Mouse (Mus musculus) lung, embryonic 14.5 days (tissue): ENCODE results near the gene Rps6kl1. TPM values are rescaled to one million over a fixed set of nuclear protein-coding genes. Genes with fewer than 3 reads are reported as not detected.

Experiments
- ATAC-seq: fragments of 200-750 bp; cut with Nextera tagmentation; 2 replicates; pipeline ENCODE4 v1.8.0; 2017; ENCODE audit warnings: mild to moderate bottlenecking, moderate TSS enrichment, moderate library complexity; ENCODE audit not compliant: insufficient read depth
- DNase-seq: peaks from one replicate; pipeline ENCODE4 v3.0.0-alpha.2; 2015
- H3K27ac ChIP-seq: fragments of 300-500 bp; sonication (generic); 2 replicates; pipeline ENCODE4 v1.5.1; 2014; ENCODE audit warnings: low read depth, mild to moderate bottlenecking, moderate library complexity
- H3K27me3 ChIP-seq: fragments of 300-500 bp; sonication (generic); 2 replicates; pipeline ENCODE4 v1.6.1; 2014; ENCODE audit warnings: low read length, control low read depth; ENCODE audit not compliant: insufficient read depth
- H3K36me3 ChIP-seq: fragments of 300-500 bp; sonication (generic); 2 replicates; pipeline ENCODE4 v1.6.1; 2014; ENCODE audit warnings: control low read depth; ENCODE audit not compliant: insufficient read depth
- H3K4me1 ChIP-seq: fragments of 300-500 bp; sonication (generic); 2 replicates; pipeline ENCODE4 v1.6.1; 2014; ENCODE audit warnings: antibody characterized with exemption, control low read depth; ENCODE audit not compliant: insufficient read depth
- H3K4me2 ChIP-seq: fragments of 300-500 bp; sonication (generic); 2 replicates; pipeline ENCODE4 v1.6.1; 2014; ENCODE audit warnings: mild to moderate bottlenecking
- H3K4me3 ChIP-seq: fragments of 300-500 bp; sonication (generic); 2 replicates; pipeline ENCODE4 v1.5.1; 2014; ENCODE audit warnings: low read depth, low read length
- H3K9ac ChIP-seq: fragments of 300-500 bp; sonication (generic); 2 replicates; pipeline ENCODE4 v1.6.1; 2014
- H3K9me3 ChIP-seq: fragments of 300-500 bp; sonication (generic); 2 replicates; pipeline ENCODE4 v1.6.1; 2016; ENCODE audit warnings: low read depth, low read length, control low read depth
- CTCF ChIP-seq: IDR thresholded peaks from 2 replicates; pipeline ENCODE4 v1.5.1; 2016; ENCODE audit warnings: antibody characterized with exemption, low read depth
- WGBS: fragments of 180-500 bp; shearing (Covaris S2); extraction: QIAGEN DNeasy Blood & Tissue Kit; methylation state at CpG from one replicate; pipeline ENCODE4 v1.1.7; 2014; 5-methylcytosine and 5-hydroxymethylcytosine counted together
- polyA plus RNA-seq: library from polyadenylated mRNA; unstranded; fragments of >200 nt; fragmentation: Nextera tagmentation; extraction: Ambion mirVana; gene quantifications from 2 replicates; pipeline ENCODE4 v1.2.1, GENCODE M21; 2014

Gene Rps6kl1
- polyA plus RNA-seq, 1 experiment from 2014 or later = 1.0 TPM

DNA sequence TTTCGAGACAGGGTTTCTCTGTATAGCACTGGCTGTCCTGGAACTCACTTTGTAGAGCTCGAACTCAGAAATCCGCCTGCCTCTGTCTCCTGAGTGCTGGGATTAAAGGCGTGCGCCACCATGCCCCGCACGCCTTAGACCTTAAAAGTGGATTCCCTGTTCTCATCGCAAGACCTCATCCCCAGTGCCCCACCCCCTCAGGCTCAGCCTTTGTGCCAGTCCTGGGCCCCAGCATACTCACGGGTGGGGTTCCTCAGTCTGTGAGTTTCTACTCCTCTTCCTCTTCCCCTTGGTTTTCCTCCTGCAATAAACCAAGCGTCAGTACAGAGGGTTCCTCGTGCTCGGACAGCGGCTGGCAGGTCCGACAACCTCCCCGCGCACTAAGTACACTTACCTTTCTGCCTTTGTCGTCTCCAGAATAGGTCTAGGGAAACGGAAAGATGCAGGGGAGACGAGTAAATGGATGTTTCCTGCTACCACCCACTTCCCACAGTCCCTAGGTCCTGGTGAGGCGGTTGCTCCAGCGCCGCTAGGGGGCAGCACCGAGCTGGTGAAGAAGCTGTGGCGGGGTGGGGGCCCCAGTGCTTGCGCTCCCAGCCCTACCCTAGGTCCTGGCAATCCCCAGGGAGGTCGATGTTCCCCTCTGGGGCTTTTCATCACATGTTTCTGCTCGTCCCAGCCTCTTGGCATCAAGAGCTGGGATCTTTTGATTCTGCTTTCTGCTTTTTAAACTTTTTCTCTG, 18.2 kb upstream of the Rps6kl1 start:
- DNase-seq (peak; percentile 90), ATAC-seq (peak; percentile 68)
- H3K4me2 ChIP-seq = no peak overlapping the region
- H3K36me3 ChIP-seq = peaks cover 58% of the 10 kb centered on the region
- peak; percentile 98 for TF ChIP-seq CTCF
- H3K9me3 ChIP-seq = no peaks in the 10 kb centered on the region
- H3K27me3 ChIP-seq = no peaks in the 10 kb centered on the region
- H3K4me1 ChIP-seq = peaks cover 10% of the 10 kb centered on the region; the same call in 1 of the 2 replicates
- WGBS = 36% methylated on average over 27 of the region's 27 CpGs
- no peak overlapping the region for H3K9ac ChIP-seq
- no peak overlapping the region for H3K4me3 ChIP-seq
- no peak overlapping the region for H3K27ac ChIP-seq

DNA sequence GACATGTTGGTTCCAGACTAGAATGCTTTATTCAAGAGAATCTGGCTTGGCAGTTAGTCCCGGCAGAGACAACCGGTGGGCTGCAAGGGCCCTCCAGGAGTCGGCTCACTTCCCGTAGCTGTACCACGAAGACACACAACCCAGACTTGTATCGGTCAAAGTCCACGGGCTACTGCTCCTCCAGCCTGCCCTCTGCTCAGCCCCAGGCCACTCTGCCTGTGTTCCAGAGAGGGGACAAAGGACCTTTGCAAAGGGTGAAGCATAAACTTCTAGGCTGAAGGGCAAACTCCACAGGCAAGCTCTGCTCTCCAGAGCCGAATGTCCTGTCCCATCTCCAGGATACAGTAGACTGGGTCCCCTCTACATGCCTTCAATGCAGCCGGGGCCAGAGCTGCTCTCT, 15.6 kb upstream of the Rps6kl1 start:
- no peaks in the 10 kb centered on the region for H3K27me3 ChIP-seq
- no peak overlapping the region for H3K9ac ChIP-seq
- no peak overlapping the region for H3K4me3 ChIP-seq
- TF ChIP-seq CTCF = no peak
- WGBS = 91% methylated on average over 9 of the region's 9 CpGs
- H3K4me1 ChIP-seq = no peaks in the 10 kb centered on the region
- peaks cover 47% of the 10 kb centered on the region for H3K36me3 ChIP-seq
- ATAC-seq (no peak), DNase-seq (no peak)
- no peak overlapping the region for H3K4me2 ChIP-seq
- no peak overlapping the region for H3K27ac ChIP-seq
- H3K9me3 ChIP-seq = no peaks in the 10 kb centered on the region

- TF ChIP-seq CTCF = no peak
- WGBS = 74% methylated on average over 5 of the region's 5 CpGs
Observed at GRCm38 (mm10) chr12:85164996-85165395, 13.9 kb upstream of the Rps6kl1 start.

DNA sequence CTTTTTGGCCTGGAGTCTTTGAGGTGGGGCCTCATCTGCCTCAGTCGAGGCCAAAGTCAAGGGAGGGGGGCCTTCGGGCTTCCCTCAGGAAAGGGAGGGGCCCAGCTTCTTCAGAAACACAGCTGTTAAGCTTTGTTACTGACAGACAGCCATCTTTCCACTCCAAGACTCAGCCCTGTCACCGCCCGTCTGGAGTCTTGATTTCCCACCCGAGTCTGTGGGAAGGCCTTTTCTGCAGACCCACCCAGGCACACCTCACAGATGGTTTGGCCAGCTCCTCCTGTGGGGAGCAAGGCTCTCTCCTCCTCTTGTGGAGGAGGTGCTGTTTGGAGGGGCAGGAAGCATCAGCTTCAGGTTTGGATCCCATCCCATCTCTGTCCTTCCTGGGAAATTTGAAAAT, 8.5 kb upstream of the Rps6kl1 start:
- ATAC-seq = no peak
- TF ChIP-seq CTCF = no peak

More at GRCm38 (mm10) chr12:85164996-85165395, 13.9 kb upstream of the Rps6kl1 start:
- peaks cover 36% of the 10 kb centered on the region for H3K36me3 ChIP-seq
- H3K4me3 ChIP-seq = no peak overlapping the region
- no peak overlapping the region for H3K4me2 ChIP-seq
- ATAC-seq (no peak), DNase-seq (no peak)
- H3K27me3 ChIP-seq = no peaks in the 10 kb centered on the region
- no peak overlapping the region for H3K9ac ChIP-seq
- no peak overlapping the region for H3K27ac ChIP-seq
- H3K9me3 ChIP-seq = no peaks in the 10 kb centered on the region
- no peaks in the 10 kb centered on the region for H3K4me1 ChIP-seq

GRCm38 (mm10) chr12:85158801-85159200, 7.7 kb upstream of the Rps6kl1 start:
- Histone ChIP-seq H3K4me2 (no peak overlapping the region), H3K9me3 (no peaks in the 10 kb centered on the region), H3K27me3 (no peaks in the 10 kb centered on the region), H3K4me3 (no peak overlapping the region), H3K9ac (no peak overlapping the region), H3K4me1 (peaks cover 4% of the 10 kb centered on the region; the same call in 1 of the 2 replicates), H3K27ac (no peak overlapping the region), H3K36me3 (no peaks in the 10 kb centered on the region)
- no peak for TF ChIP-seq CTCF
- 75% methylated on average over 8 of the region's 8 CpGs for WGBS
- ATAC-seq (peak; percentile 10; the same call in 1 of the 2 replicates), DNase-seq (no peak)

More for the DNA sequence above, 8.5 kb upstream of the Rps6kl1 start:
- H3K9me3 ChIP-seq = no peaks in the 10 kb centered on the region
- H3K27me3 ChIP-seq = no peaks in the 10 kb centered on the region
- H3K4me1 ChIP-seq = peaks cover 4% of the 10 kb centered on the region; the same call in 1 of the 2 replicates
- no peak overlapping the region for H3K27ac ChIP-seq
- 56% methylated on average over 5 of the region's 5 CpGs for WGBS
- H3K36me3 ChIP-seq = no peaks in the 10 kb centered on the region
- H3K4me2 ChIP-seq = no peak overlapping the region
- no peak overlapping the region for H3K9ac ChIP-seq
- no peak for DNase-seq
- no peak overlapping the region for H3K4me3 ChIP-seq

DNA sequence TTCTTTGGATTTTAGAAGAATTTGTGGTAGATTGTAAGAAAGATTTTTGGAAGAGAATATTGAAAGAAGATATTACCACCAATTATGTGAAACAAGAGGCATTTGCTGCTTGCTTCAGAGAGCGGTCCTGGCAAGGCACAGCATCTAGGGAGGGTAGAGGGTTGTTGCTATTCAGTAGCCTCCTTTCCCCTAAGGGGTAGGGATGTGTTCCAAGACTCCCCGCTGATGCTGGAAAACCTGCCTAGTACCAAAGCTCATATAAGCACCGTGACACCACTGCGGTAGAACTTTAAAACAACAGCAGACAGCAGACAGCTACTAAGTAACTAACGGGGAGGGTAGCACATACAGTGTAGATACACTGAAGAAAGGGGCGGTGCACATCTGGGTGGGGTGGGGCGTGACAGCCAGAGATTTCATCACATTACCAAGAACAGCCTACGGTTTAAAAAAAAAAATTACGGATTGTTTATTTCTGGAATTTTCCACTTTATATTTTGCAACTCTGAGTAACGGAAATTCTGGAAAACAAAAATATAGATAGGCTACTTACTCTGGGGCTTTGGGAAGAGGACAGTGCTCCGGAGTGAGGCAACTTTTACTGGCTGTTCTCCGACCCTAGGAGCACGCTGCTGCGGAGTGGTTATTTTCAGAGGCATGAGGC, 6.9 kb upstream of the Rps6kl1 start:
- no peak for TF ChIP-seq CTCF
- Histone ChIP-seq H3K9ac (no peak overlapping the region), H3K4me3 (no peak overlapping the region), H3K9me3 (no peaks in the 10 kb centered on the region), H3K36me3 (no peaks in the 10 kb centered on the region), H3K4me2 (no peak overlapping the region), H3K27me3 (no peaks in the 10 kb centered on the region), H3K27ac (no peak overlapping the region), H3K4me1 (peaks cover 4% of the 10 kb centered on the region; the same call in 1 of the 2 replicates)
- ATAC-seq = no peak
- no peak for DNase-seq
- WGBS = 82% methylated on average over 14 of the region's 14 CpGs

DNA sequence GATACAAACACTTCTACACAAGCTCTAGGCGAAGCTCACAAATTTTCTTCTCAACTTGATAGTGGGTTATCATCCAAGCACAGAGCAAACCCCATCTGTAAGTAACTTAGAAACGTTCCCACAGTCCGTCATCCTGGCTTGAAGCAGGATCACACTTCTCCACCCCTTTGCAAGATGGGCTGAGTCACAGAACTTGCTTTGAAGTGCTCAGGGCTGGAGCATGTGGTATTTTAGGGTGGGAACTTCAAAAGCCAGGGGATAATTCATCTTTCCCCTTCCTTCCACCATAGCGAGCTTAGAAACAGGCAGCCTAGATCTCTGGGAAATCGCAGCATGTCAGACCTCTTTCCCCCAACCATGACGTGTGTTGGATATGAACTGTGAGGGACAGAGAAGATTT, 5.3 kb upstream of the Rps6kl1 start:
- DNase-seq (peak; percentile 30), ATAC-seq (peak; percentile 32)
- no peak overlapping the region for H3K4me3 ChIP-seq
- no peak overlapping the region for H3K9ac ChIP-seq
- H3K27ac ChIP-seq = no peak overlapping the region
- no peaks in the 10 kb centered on the region for H3K9me3 ChIP-seq
- no peaks in the 10 kb centered on the region; the same call in 1 of the 2 replicates for H3K27me3 ChIP-seq
- no peak overlapping the region for H3K4me2 ChIP-seq
- no peaks in the 10 kb centered on the region for H3K36me3 ChIP-seq
- 10% methylated on average over 6 of the region's 6 CpGs for WGBS
- TF ChIP-seq CTCF = no peak
- H3K4me1 ChIP-seq = peaks cover 4% of the 10 kb centered on the region; the same call in 1 of the 2 replicates
